Mouse (Mus musculus) left cerebral cortex, postnatal 25 days (tissue): ENCODE results near the gene Cenpx. TPM values are rescaled to one million over a fixed set of nuclear protein-coding genes. Genes with fewer than 3 reads are reported as not detected.
"Not testable (repeated sequence)": the region's sequence is repeated elsewhere in the genome, so short reads cannot be mapped to it uniquely, and the experiment has no call there.

Experiments used
- DNase-seq, 2 experiments: peaks; one replicate each; pipeline ENCODE4 v3.0.0; 2022; ENCODE audit warnings: low spot score in 2 of 2, mixed read lengths in 1 of 2
- intact Hi-C: fragments of 180-260 bp; cut with DNase I; formaldehyde crosslinking; loops from one replicate; pipeline ENCODE4 v1.15.1; 2025
- total RNA-seq, 2 experiments: library from RNA; stranded (reverse); gene quantifications; 2 replicates each; pipeline ENCODE4 v1.2.3; 2021

Gene Cenpx
- total RNA-seq, 2 experiments from 2014 or later: 18.0 to 22.7 TPM

DNA sequence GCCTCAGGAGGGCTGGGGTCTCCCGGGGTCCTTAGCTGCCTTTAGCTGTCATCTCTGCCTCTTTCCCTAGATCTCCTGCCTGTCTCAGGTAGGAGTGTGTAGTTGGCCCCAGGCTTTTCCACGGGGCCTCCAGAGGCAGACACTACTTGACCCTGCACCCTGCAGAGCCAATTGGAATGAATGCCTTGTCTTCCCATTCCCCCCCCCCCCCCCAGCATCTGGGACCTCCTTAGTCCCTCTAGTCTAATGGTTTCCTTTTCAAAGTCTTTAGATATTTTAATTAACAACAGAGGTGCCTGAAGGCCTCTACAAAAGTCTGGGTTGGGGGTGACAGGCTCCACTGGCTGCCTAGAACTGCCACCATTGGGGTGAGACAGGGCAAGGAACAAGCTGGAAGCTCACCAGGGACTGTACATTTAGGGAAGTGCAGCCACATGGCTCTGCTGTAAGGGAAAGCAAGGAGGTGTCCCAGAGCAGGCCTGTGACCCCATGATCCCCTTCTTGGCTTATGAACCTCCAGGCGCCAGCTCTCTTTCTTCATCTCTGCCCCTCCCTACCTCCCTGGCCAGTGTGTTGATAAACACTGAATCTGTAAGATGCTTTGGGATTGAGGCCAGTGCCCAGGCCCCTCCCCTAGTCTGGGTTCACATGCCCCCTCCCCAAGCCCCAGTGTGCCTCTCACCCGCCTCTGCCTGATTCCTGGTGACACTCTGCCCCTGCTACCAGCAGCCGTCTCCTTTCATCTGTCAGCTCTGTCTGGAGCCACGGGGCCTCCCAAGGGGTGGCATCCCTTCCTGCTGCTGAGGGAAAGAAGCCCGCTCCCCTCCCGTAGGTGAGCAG lies 8.8 kb downstream of the Cenpx start:
- intact Hi-C loops: no loop called here
- no peak for DNase-seq

DNA sequence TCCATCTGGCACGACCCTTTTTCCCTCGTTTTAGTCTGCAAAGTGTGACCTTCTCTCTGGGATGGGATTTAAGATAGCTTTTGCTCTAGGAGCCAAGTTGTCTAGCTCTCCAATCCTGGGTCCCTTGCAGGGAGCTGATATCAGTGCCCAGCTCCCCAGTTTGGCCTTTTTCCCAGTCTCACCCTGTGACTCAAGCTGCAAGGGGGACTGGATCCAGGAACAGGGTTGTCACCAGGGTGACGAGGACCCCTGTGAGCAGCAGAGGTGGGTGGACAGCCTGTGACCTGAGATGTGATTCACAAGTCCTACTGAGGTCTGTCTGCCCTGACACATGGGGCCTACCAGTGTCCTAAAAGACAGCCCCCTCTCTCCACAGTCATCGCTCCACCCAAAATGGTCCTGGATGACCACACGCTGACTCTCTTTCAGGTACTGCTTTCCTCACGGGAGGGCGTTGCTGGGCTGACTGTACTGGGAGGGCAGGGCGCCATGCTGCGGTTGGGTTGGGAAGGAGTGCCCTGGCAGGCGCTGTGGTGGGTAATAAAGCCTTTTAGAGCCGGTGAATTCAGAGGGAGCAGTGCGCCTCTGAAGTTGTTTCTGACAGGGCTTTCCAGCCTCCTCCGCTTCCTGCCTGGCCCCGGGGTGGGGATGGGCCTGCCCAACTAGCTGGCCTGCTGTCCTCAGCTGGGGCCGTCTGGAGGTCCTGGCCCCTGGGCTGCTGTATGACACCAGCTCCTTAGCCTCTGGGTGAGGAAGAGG lies 9.7 kb downstream of the Cenpx start:
- intact Hi-C loops: no loop called here
- no peak for DNase-seq

DNA sequence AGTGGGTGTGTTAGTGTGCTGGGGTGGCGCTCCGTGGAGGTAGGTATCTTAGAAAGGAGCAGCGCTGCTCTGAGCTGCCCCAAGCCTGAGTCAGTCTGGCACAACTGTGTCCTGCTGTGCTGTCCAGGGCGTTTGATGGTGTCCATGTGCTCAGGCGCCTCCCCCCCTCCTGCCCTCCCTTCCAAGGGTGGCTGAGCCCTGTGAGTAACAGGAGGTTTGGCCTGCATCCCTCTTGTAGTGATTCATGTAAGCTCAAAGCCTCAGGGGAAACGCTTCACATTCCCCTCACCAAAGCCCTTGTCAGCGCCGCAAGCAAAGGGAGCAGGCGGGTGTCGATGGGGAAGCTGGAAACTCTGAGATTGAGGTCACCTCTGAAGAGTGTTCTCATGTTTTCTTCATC lies 15.8 kb downstream of the Cenpx start:
- intact Hi-C loops: no loop called here
- no peak for DNase-seq

DNA sequence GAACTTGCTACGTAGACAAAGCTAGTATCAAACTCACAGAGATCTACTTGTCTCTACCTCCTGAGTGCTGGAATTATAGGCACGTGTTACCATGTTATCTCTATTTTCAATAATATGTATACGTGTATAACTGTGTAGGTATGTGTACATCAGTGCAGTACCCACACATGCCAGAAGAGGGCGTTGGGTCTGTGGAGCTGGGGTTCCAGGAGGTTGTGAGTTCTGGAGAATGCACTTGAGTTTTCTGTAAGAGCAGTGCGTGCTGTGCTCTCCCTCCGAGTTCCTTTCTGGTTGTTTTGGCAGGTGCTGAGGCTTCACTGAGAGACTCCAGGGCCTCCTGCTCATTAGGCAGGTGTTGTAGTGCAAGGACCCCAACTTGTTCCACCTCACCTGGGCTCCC lies 17.0 kb downstream of the Cenpx start:
- no peak for DNase-seq
- intact Hi-C loops: no loop called here

DNA sequence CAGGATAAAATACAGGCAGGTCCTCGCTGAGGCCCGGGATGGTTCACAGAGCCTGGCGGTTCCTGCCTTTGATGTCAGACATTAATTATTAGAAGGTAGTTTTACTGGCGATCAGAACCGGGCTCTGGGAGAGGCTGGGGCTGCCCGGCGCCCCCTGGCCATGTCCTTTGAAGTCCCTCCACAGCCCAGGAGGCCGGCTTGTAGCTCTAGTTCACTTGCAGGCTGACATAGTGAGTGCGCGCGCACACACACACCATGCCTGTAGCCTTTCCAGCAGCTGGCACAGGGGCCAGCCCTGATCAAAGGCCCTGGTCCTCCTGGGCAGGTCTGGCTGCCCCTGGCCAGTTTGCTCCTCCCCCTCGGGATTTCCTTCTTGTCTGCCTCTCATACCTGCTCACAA lies 17.9 kb downstream of the Cenpx start:
- intact Hi-C loops: no loop called here
- no peak for DNase-seq

DNA sequence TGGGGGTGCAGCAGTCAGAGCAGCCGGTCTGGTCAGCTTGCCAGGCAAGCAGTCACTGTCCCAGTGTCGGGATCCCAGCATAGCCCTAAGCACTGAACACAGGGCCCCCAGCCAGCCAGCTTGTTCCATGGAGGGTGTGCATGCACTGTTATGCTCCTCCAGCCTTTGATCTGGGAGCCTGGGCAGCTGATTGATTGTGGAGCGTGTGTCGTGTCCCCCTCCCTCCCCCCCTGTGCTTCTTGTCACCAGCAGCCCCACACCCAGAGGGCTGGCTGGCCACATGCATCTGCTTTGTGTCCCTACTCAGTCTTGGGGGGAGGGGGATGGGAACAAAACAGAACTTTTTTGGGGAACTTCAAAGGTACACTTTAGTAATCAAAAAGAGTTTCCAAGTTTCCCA lies 18.4 kb downstream of the Cenpx start:
- intact Hi-C loops: no loop called here
- no peak for DNase-seq

- intact Hi-C loops: no loop called here
- DNase-seq: no peak
These were observed 20.1 kb downstream of the Cenpx start for GRCm38 (mm10) chr11:120693461-120693860.

GRCm38 (mm10) chr11:120692471-120693011 lies 21.0 kb downstream of the Cenpx start:
- DNase-seq: peak in 1 of 2 experiments; percentile 58
- intact Hi-C loops: no loop called here

- DNase-seq: no peak
- intact Hi-C loops: no loop called here
These were observed 24.2 kb downstream of the Cenpx start for GRCm38 (mm10) chr11:120689365-120689764.

DNA sequence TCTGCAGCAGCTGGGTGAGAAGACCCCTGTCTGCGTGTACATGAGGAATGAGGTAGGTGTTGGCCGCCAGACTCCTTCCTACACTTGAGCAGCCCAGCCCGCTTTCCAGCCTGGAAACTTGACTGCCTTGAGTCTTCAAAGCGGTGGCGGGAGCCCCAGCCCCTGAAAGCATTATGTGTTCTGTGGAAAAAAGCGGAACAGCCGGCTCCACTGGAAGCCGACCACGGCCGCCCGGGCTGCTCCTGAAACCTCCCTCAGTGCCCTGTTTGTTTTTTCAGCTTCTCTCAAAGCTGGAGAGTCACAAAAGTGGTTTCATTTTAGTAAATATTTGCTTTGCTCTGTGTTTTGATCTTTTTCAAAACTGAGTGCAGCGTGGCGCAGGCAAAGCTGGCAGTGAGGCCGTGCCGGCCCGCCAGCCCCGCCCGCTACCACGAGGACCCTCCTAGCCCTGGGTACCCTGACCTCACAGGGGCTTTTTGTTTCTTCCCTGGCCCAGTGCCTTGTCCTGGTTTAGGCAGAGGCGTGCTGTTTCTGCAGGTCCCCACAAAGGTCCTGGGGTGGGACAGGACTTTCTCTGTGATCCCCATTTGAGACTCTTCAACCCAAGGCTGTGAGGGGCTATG lies 26.8 kb downstream of the Cenpx start:
- no peak for DNase-seq
- intact Hi-C loops: no loop called here

DNA sequence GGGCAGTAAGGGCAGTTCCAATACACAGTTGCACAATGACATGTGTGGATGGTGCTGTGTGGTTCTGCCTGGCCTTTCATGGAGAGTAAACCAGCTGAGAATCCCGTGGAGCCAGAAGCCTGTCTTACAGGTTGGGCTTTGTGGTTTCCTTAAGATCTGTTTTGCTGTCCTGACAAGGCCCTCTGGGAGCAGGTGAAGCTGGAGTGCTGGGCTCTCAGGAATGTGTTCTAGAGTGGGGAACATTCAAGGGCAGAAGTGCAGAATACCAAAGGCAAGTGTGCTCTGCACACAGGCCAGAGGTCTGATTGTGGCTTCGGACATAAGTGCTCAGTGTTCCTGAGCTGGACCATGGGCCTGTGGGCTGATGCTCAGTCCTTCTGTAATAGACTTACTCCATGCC lies 28.9 kb downstream of the Cenpx start:
- no peak for DNase-seq
- intact Hi-C loops: no loop called here

DNA sequence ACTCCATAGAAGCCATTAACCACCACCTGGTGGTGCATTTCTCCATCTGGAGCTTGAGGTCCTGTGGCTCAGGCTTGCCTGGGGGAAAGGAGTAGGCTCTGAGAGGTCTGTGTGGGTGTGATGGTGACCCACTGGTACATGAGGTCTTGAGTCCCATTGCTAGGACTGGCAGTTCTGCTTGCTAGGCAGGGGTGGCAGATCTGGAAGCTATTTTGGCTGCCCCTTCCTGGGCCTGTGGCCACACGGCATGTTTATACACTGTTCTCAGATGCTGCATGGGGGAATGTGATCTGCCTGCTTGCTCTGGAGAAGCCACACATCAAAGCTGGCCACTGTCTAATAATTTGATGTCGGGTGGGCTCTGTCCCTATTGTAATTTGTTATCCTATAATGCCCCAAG lies 29.5 kb downstream of the Cenpx start:
- intact Hi-C loops: no loop called here
- no peak for DNase-seq

DNA sequence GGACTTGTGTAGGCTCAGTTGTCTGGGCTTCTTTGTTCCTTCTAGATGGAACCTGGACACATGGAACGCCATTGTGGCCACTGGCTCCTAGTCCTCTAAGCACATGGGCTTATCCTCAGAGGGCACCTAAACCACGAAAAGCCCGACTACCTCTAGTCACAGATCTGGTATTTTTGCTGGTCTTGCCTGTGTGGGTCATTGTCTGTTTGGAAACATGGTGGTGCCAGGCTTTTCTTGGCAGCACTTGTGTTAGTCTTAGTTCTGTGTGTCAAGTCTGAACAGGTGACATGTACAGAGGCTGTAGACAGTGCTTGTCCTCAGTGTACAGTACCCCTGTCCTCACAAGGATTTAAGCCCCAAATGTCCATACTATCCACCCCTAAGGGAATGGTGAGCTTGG lies 30.0 kb downstream of the Cenpx start:
- no peak for DNase-seq
- intact Hi-C loops: no loop called here

DNA sequence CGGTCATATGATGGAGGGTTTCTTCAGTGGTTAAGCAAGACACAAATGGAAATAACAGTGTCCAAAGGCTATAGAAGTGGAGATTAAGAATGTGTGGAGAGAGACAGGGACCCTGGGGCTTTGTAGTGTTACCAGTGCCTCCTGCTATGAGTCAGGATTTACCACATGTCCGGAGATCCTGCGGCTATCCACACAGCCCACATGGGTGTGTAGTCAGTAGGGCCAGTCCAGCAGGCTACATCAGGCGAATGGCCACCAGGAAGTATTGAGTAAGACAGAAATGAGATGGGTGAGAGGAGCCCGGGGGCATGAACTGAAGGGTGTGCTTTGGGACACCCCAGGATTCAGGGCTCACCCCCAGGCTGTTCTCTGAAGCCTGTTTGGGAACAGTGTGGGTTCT lies 30.9 kb downstream of the Cenpx start:
- DNase-seq: no peak
- intact Hi-C loops: no loop called here

GRCm38 (mm10) chr11:120679909-120680308 lies 33.6 kb downstream of the Cenpx start:
- DNase-seq: no peak
- intact Hi-C loops: no loop called here

DNA sequence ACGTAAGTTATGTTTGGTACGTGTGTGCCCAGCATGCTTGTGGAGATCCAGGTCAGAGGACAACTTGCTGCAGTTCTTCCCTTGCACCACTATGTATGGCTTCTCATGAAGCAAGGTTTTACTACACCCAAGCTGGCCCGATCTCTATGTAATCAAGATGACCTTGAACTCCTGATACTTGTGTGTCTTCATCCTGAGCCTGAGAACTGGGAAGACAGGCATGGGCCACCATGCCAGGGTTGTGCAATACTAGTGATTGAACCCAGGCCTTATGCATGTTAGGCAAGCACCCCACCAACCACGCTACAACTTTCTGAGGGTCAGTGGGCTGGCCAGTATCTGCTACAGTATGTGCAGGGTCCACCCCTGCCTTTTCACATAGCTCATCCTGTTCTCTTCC lies 36.6 kb downstream of the Cenpx start:
- no peak for DNase-seq

DNA sequence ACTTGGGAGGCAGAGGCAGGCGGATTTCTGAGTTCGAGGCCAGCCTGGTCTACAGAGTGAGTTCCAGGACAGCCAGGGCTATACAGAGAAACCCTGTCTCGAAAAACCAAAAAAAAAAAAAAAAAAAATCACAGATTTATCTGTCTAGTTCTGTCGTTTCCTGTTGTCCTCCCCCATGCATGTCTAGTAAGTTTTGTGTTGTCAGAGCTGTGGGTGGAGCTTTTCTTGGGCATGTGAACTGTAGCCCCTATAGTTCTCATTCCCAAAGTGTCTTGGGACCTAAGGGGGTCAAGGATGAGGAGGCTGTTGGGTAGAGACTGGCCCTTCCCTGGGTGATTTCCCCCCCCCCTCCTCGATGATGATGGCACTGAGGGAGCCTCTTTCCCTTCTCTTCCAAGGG lies 37.7 kb downstream of the Cenpx start:
- DNase-seq, intact Hi-C loops: not testable (repeated sequence)

More for the DNA sequence above, 36.6 kb downstream of the Cenpx start:
- intact Hi-C loops: no loop called here

- intact Hi-C loops: loop anchor here (2.0 kb wide), 1 partner anchor 41 kb away; the partner anchor contains the start of gene Mafg
- DNase-seq: no peak
These were observed 39.9 kb downstream of the Cenpx start for GRCm38 (mm10) chr11:120673594-120674122.

GRCm38 (mm10) chr11:120672687-120673593 lies 40.6 kb downstream of the Cenpx start, which contains the start of gene Aspscr1:
Gene Aspscr1 (plus strand): TSS chr11:120672973.
- intact Hi-C loops: loop anchor here (2.0 kb wide), 1 partner anchor 40 kb away; the partner anchor contains the start of gene Mafg
- DNase-seq: peak; percentile 94
